Mouse (Mus musculus) lung, postnatal 0 days (tissue): Measurements from ENCODE around the gene Shb. TPM values are rescaled to one million over a fixed set of nuclear protein-coding genes. Genes with fewer than 3 reads are reported as not detected.
A peak's percentile ranks its signal among the peaks of the same experiment; 100 is the strongest.

ENCODE experiments used
- ATAC-seq: fragments of 200-750 bp; cut with Nextera tagmentation; 2 replicates; pipeline ENCODE4 v1.8.0; 2017; ENCODE audit warnings: moderate library complexity
- DNase-seq: peaks from one replicate; pipeline ENCODE4 v3.0.0-alpha.2; 2016; ENCODE audit warnings: low spot score
- H3K27ac ChIP-seq: fragments of 300-500 bp; sonication (generic); 2 replicates; pipeline ENCODE4 v1.5.1; 2014; ENCODE audit warnings: antibody characterized with exemption, mild to moderate bottlenecking, low read length, mixed read lengths
- H3K27me3 ChIP-seq: fragments of 300-500 bp; sonication (generic); replicated peaks from 2 replicates; pipeline ENCODE4 v1.6.1; 2014; ENCODE audit warnings: low read length, mixed read lengths; ENCODE audit not compliant: insufficient read depth
- H3K36me3 ChIP-seq: fragments of 300-500 bp; sonication (generic); 2 replicates; pipeline ENCODE4 v1.6.1; 2014; ENCODE audit warnings: low read length, mixed read lengths; ENCODE audit not compliant: insufficient read depth
- H3K4me1 ChIP-seq: fragments of 300-500 bp; sonication (generic); 2 replicates; pipeline ENCODE4 v1.6.1; 2014; ENCODE audit warnings: antibody characterized with exemption, low read depth, low read length, mixed read lengths; ENCODE audit not compliant: insufficient read depth
- H3K4me2 ChIP-seq: fragments of 300-500 bp; sonication (generic); replicated peaks from 2 replicates; pipeline ENCODE4 v1.6.1; 2014; ENCODE audit warnings: low read depth, mild to moderate bottlenecking, low read length, moderate library complexity, mixed read lengths
- H3K4me3 ChIP-seq: fragments of 300-500 bp; sonication (generic); 2 replicates; pipeline ENCODE4 v1.5.1; 2014; ENCODE audit warnings: low read depth, low read length
- H3K9ac ChIP-seq: fragments of 300-500 bp; sonication (generic); replicated peaks from 2 replicates; pipeline ENCODE4 v1.6.1; 2014; ENCODE audit warnings: low read depth, mild to moderate bottlenecking
- H3K9me3 ChIP-seq: fragments of 300-500 bp; sonication (generic); 2 replicates; pipeline ENCODE4 v1.6.1; 2016; ENCODE audit warnings: low read length, mixed read lengths
- CTCF ChIP-seq: IDR thresholded peaks from 2 replicates; pipeline ENCODE4 v1.5.1; 2016; ENCODE audit warnings: antibody characterized with exemption, mild to moderate bottlenecking
- EP300 ChIP-seq: IDR thresholded peaks from 2 replicates; pipeline ENCODE4 v1.6.1; 2016; ENCODE audit warnings: antibody characterized with exemption, mild to moderate bottlenecking, control low read depth
- WGBS: fragments of 180-500 bp; shearing (Covaris S2); extraction: QIAGEN DNeasy Blood & Tissue Kit; methylation state at CpG from one replicate; pipeline ENCODE4 v1.1.7; 2014; 5-methylcytosine and 5-hydroxymethylcytosine counted together
- polyA plus RNA-seq: library from polyadenylated mRNA; unstranded; fragments of >200 nt; fragmentation: Nextera tagmentation; extraction: Ambion mirVana; gene quantifications from 2 replicates; pipeline ENCODE4 v1.2.1, GENCODE M21; 2015

Shb gene
- polyA plus RNA-seq, 1 experiment from 2014 or later: 7.1 TPM

GRCm38 (mm10) chr4:45478178-45478577 is 54.1 kb downstream of the Shb start:
- DNase-seq (no peak), ATAC-seq (no peak)
- WGBS: 57% methylated on average over 7 of the region's 7 CpGs
- Histone ChIP-seq H3K4me1 (peaks cover 20% of the 10 kb centered on the region; the same call in 1 of the 2 replicates), H3K9me3 (no peaks in the 10 kb centered on the region), H3K36me3 (no peaks in the 10 kb centered on the region), H3K9ac (no peak overlapping the region), H3K27me3 (no peaks in the 10 kb centered on the region), H3K4me2 (no peak overlapping the region), H3K4me3 (no peak overlapping the region), H3K27ac (0 out of 2 replicates have a peak overlapping the region, but pooled peaks have one; percentile 9)
- TF ChIP-seq CTCF: no peak
- TF ChIP-seq EP300: no peak

- ATAC-seq: no peak
- Histone ChIP-seq H3K4me2 (no peak overlapping the region), H3K4me1 (peaks cover 28% of the 10 kb centered on the region), H3K9me3 (no peaks in the 10 kb centered on the region), H3K9ac (no peak overlapping the region), H3K4me3 (no peak overlapping the region), H3K36me3 (no peaks in the 10 kb centered on the region), H3K27me3 (no peaks in the 10 kb centered on the region), H3K27ac (no peak overlapping the region)
- 75% methylated on average over 3 of the region's 3 CpGs for WGBS
- no peak for DNase-seq
- TF ChIP-seq CTCF: no peak
- no peak for TF ChIP-seq EP300
These were observed 55.2 kb downstream of the Shb start for GRCm38 (mm10) chr4:45477047-45477446.

DNA sequence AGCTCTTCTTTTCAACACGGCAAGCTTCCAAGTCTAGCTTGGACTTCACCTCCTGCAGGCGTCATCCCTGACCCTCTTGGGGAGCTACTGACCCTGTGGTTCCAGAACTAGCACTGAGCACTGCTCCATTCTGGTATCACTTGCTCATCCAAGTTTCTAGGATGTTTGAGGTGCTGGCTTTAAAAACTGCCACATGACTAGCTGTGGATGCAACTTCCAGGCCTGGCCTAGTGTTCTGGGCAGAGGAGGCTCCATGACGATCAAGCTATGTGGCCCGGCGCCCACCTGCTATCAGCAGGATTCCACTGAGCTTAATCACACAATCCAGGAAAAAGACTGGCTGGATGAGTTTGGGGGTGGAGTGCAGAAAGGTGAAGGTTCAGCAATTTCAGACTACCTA is 57.4 kb downstream of the Shb start:
- DNase-seq: peak; percentile 78
- H3K4me1 ChIP-seq: peaks cover 40% of the 10 kb centered on the region

DNA sequence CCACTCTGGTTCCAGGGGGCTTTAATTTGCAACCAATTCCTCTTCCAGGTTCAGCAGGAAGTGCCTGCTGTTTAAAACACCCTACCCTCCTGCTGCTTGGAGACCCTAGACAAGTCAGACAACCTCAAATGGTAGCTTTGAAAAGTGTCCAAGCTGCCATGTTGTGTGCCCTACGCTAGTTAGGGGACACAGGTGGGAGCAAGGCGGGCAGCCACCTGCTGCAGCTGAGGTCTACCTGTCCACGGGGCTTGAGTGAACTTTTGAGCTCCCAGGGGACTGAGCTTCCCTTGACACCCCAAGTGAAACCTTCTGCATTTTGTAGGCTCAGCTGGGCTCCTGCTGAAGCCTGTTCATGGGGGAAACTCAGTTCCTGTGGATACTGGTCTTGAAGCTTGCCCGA is 58.1 kb downstream of the Shb start:
- Histone ChIP-seq H3K36me3 (no peaks in the 10 kb centered on the region), H3K27me3 (no peaks in the 10 kb centered on the region), H3K4me3 (no peak overlapping the region), H3K4me2 (no peak overlapping the region), H3K9me3 (no peaks in the 10 kb centered on the region), H3K4me1 (peaks cover 40% of the 10 kb centered on the region), H3K9ac (no peak overlapping the region), H3K27ac (peak overlapping the region; percentile 88)
- DNase-seq (no peak), ATAC-seq (no peak)
- TF ChIP-seq EP300: no peak
- no peak for TF ChIP-seq CTCF
- 93% methylated on average over 4 of the region's 4 CpGs for WGBS

More for the DNA sequence above, 57.4 kb downstream of the Shb start:
- H3K27me3 ChIP-seq: no peaks in the 10 kb centered on the region
- no peaks in the 10 kb centered on the region for H3K9me3 ChIP-seq
- no peak overlapping the region for H3K4me3 ChIP-seq
- WGBS: 46% methylated on average over 5 of the region's 5 CpGs
- H3K27ac ChIP-seq: peak overlapping the region; percentile 88
- 0 out of 2 replicates have a peak, but pooled peaks have one; percentile 7 for ATAC-seq
- H3K36me3 ChIP-seq: no peaks in the 10 kb centered on the region
- no peak overlapping the region for H3K4me2 ChIP-seq
- H3K9ac ChIP-seq: no peak overlapping the region
- TF ChIP-seq CTCF (no peak), EP300 (peak; percentile 69)

GRCm38 (mm10) chr4:45473129-45473528 is 59.1 kb downstream of the Shb start:
- Histone ChIP-seq H3K36me3 (no peaks in the 10 kb centered on the region), H3K4me1 (peaks cover 35% of the 10 kb centered on the region), H3K4me3 (no peak overlapping the region), H3K9ac (no peak overlapping the region), H3K9me3 (no peaks in the 10 kb centered on the region), H3K27me3 (no peaks in the 10 kb centered on the region), H3K27ac (peak overlapping the region; percentile 88), H3K4me2 (no peak overlapping the region; the same call in 1 of the 2 replicates)
- ATAC-seq (peak; percentile 86), DNase-seq (peak; percentile 95)
- TF ChIP-seq EP300 (no peak; the same call in 1 of the 2 replicates), CTCF (no peak)
- WGBS: 2% methylated on average over 11 of the region's 11 CpGs

GRCm38 (mm10) chr4:45472706-45473105 is 59.6 kb downstream of the Shb start:
- H3K4me1 ChIP-seq: peaks cover 35% of the 10 kb centered on the region

More at GRCm38 (mm10) chr4:45472706-45473105, 59.6 kb downstream of the Shb start:
- Histone ChIP-seq H3K9me3 (no peaks in the 10 kb centered on the region), H3K4me2 (no peak overlapping the region; the same call in none of the 2 replicates), H3K27ac (peak overlapping the region; percentile 88), H3K4me3 (no peak overlapping the region), H3K36me3 (no peaks in the 10 kb centered on the region), H3K9ac (no peak overlapping the region), H3K27me3 (no peaks in the 10 kb centered on the region)
- peak; percentile 76 for ATAC-seq
- peak; percentile 79 for DNase-seq
- TF ChIP-seq CTCF (no peak), EP300 (no peak; the same call in 1 of the 2 replicates)
- 27% methylated on average over 6 of the region's 6 CpGs for WGBS
